Mouse (Mus musculus): ENCODE results near the gene Lrrc29.

DNA sequence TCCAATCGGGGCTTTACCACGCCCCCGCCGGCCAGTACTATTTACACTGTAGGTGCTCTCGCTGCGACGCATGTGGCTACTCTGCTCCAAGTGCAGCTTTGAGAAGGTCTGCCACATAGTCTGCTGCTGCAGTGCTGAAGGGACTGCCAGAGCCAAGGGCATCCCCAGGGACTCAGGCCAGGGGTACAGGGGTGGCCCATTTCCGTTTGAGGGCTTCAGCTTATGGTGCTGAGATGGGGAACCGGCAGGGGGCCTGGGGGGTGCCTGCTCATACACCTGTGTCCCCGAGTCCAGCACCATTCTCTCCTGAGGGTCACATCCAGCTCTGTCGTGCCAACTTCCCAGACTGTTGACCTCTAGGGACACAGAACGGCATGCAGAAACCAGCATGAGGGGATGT, 40.6 kb downstream of the Lrrc29 start:
- TF ChIP-seq CTCF (IDR thresholded peaks at IDR 0.05; ENCODE audit: borderline replicate concordance, insufficient read depth, low read length) (no peak), POLR2A (IDR thresholded peaks at IDR 0.05; ENCODE audit: low read depth, low read length) (no peak)

Data from embryonic fibroblast, embryonic 13.5 days (primary cell).